Mouse (Mus musculus) left cerebral cortex, postnatal 10 days (tissue): ENCODE results near the gene Hist2h4. TPM values are rescaled to one million over a fixed set of nuclear protein-coding genes. Genes with fewer than 3 reads are reported as not detected.

Source experiments
- DNase-seq, 2 experiments: peaks; one replicate each; pipeline ENCODE4 v3.0.0; 2021 to 2022; ENCODE audit warnings: low spot score in 2 of 2, mixed read lengths in 1 of 2; ENCODE audit errors: extremely low spot score in 1 of 2
- intact Hi-C: fragments of 180-260 bp; cut with DNase I; formaldehyde crosslinking; loops from one replicate; pipeline ENCODE4 v1.15.1; 2025
- microRNA-seq: library from miRNA; unstranded; fragments of <30 nt; microRNA quantifications from one replicate; pipeline ENCODE4 v1.2.0, GENCODE M21; 2022
- total RNA-seq, 2 experiments: library from RNA; stranded (reverse); gene quantifications; 2 replicates each; pipeline ENCODE4 v1.2.3; 2021

Gene Hist2h4
- total RNA-seq, 2 experiments from 2014 or later, result 34.4 to 37.7 TPM

GRCm38 (mm10) chr3:96230910-96231757 is 32.0 kb downstream of the Hist2h4 start:
- intact Hi-C loops, result no loop called here
- no peak for DNase-seq

DNA sequence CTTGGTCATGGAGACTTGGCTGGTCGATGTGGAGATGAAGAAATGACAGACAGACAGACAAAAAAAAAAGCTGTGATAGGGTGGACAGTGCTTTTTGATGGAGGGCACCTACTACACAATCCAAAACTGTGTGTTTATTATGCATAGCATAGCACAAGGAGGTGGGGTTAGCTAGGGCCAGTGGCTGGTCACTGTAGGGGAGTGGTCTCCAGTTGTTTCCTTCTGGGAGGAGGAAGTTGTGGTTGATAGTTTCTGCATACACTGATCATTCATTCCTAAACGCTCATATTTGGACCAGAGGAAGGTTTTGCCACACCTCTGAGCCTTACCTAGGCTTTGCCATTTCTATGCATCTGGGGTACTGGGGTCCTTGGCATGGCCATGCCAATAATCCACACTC is 32.7 kb downstream of the Hist2h4 start:
- DNase-seq, result no peak
- intact Hi-C loops, result no loop called here

DNA sequence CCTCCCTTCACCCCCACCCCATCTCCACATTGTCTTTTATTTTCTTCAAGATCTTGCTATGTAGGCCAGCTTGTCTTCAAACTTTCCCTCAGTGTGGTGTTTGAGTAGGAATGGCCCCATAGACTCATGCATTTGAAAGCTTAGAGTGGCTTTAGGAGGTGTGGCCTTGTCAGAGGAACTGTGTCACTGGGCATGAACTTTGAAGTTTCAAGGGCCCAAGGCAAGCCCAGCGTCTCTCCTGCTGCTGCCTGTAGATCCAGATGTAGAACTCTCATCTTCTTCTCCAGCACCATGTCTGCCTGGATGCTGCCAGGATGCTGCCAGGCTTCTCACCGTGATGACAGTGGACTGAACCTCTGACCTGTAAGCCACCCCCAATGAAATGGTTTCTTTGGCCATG is 34.3 kb downstream of the Hist2h4 start:
- no peak for DNase-seq
- intact Hi-C loops, result loop anchor here (10.0 kb wide), 1 partner anchor 264 kb away; no protein-coding TSS in a partner anchor

GRCm38 (mm10) chr3:96226695-96227648 is 36.1 kb downstream of the Hist2h4 start:
- no peak for DNase-seq
- intact Hi-C loops, result loop anchor here (10.0 kb wide), 1 partner anchor 262 kb away; no protein-coding TSS in a partner anchor

- DNase-seq, result no peak
- intact Hi-C loops, result loop anchor here (10.0 kb wide), 1 partner anchor 261 kb away; no protein-coding TSS in a partner anchor
These were observed 37.7 kb downstream of the Hist2h4 start for GRCm38 (mm10) chr3:96225421-96225820.

DNA sequence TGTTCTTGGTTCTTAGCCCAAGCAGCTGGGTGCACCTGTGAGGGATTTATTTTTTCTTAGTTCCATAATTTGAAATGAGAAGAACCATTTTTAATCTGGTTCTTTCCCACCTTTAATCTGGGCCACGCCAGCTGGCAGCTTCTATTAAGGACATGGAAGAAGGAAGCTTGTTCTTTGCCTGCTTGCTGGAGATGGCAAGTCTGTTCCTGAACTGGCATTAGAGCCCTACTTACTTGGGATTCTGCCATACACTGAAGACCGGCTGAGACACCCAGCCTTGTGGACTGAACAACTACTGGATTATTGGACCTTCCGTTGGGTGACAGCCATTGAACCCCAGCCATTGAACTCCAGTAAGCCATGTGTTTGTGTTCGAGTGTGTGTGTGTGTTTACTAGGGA is 40.3 kb downstream of the Hist2h4 start:
- intact Hi-C loops, result loop anchor here (10.0 kb wide), 1 partner anchor 258 kb away; no protein-coding TSS in a partner anchor
- DNase-seq, result no peak

DNA sequence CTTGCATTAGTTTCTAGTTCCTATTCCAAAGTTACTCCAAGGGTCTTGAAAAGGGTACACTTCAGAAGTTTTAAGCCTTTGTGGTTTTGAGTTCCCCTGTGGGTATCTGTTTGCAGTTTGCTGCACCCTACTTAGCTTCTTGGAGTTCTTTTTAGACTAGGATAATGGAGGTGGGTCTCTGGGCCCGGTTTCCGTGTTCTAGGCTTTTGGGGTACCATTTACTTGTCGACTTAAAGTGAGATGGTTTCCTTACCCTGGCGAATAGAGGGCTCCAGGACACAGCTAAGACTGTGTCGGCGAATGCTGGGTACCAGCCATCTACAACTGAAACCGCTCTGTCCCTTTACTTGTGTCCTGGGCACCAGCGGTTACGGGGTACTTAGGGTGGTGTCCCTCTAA is 41.5 kb downstream of the Hist2h4 start:
- intact Hi-C loops, result loop anchor here (10.0 kb wide), 1 partner anchor 257 kb away; no protein-coding TSS in a partner anchor
- no peak for DNase-seq

DNA sequence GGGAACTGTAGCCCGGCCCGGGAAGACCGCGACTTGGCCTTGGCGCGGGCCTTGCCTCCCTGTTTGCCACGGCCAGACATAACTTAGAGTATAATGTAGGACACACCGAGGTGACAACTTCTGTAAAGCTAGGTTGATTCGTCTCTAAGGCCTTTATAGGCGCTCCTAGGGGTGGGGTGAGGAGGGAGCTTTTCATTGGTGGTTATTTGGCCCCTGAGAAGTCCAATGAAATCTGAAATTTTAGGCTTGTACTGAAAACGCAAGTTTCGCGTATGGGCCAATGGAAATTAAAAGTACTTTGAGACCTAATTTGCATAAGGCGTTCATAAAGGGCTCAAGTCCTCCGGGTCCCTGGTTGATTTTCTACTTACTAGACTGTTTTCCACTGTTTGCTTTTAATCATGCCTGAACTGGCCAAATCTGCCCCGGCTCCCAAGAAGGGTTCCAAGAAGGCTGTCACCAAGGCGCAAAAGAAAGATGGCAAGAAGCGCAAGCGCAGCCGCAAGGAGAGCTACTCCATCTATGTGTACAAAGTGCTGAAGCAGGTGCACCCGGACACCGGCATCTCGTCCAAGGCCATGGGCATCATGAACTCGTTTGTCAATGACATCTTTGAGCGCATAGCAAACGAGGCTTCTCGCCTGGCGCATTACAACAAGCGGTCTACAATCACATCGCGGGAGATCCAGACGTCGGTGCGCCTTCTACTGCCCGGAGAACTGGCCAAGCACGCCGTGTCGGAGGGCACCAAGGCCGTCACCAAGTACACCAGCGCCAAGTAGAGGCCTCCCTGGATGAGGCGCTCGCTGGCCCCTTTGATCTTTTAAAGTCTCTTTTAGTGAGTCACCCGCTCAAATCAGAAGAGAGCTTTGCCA is 42.1 kb downstream of the Hist2h4 start, which contains the start of the genes Hist2h2ac and Hist2h2be:
Gene Hist2h2ac (minus strand): TSS at position 116 of the 875 bp plus-strand sequence.
Gene Hist2h2be (plus strand): TSS at position 355 of the 875 bp plus-strand sequence.
- intact Hi-C loops, result loop anchor here (10.0 kb wide), 1 partner anchor 256 kb away; no protein-coding TSS in a partner anchor
- peak; percentile 83 to 89 for DNase-seq

DNA sequence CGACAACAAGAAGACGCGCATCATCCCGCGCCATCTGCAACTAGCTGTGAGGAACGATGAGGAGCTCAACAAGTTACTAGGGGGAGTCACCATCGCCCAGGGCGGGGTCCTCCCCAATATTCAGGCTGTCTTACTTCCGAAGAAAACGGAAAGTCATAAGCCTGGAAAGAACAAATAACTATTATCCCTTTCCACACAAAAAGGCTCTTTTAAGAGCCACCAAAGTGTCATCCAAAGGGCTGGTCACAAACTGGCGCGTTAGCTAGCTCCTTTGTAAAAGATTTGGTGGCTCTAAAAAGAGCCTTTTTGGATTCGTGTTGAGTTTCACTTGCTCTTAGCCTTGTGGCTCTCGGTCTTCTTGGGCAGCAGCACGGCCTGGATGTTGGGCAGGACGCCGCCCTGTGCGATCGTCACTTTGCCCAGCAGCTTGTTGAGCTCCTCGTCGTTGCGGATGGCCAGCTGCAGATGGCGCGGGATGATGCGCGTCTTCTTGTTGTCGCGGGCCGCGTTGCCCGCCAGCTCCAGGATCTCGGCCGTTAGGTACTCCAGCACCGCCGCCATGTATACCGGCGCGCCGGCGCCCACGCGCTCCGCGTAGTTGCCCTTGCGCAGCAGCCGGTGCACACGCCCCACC is 42.9 kb downstream of the Hist2h4 start:
- peak in 1 of 2 experiments; percentile 57 for DNase-seq
- intact Hi-C loops, result loop anchor here (10.0 kb wide), 1 partner anchor 255 kb away; no protein-coding TSS in a partner anchor

GRCm38 (mm10) chr3:96219661-96220130 is 43.4 kb downstream of the Hist2h4 start, which contains the start of the genes Bola1 and Hist2h2ab:
TSS of gene Bola1 (minus strand) at chr3:96219709.
TSS of gene Hist2h2ab (plus strand) at chr3:96219865.
- DNase-seq, result peak; percentile 74 to 89
- intact Hi-C loops, result loop anchor here (10.0 kb wide), 1 partner anchor 255 kb away; no protein-coding TSS in a partner anchor

DNA sequence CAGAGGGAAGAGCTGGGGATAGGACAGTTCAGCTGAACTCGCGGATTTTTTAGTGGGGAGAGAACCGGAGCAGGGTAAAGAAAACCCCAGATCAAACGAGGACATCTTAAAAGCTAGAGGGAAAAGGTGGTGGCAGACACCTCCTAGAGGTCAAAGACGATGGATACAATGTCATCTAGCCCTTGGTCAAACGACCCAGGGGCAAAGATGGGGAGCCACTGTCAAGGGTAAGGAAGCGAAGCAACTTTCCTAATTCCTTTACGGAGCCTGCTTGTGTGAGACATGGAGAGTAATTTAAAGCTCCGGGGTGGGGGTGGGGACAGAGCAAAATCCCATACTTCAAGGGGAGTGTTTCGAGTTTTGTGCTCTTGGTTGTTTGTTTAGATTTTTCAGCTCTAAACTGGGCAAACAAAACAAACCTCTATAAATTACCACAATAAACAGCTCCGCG is 43.9 kb downstream of the Hist2h4 start:
- intact Hi-C loops, result no loop called here
- DNase-seq, result no peak

Small RNA genes lying within 50 kb of the gene (microRNA-seq; reads per million reads assigned to microRNA genes)
- gene Gm44492, result not detected
- gene Gm47311, result not detected
- gene Gm47313, result not detected

Other genes starting within 250 kb of the Hist2h4 start
- gene Vps45, start 204.8 kb downstream of the Hist2h4 start, total RNA-seq, result 10 to 100 TPM; 41.2 to 46.4 TPM
- gene Otud7b, start 158.8 kb downstream of the Hist2h4 start, total RNA-seq, result 10 to 100 TPM; 13.4 to 17.6 TPM
- gene Mtmr11, start 101.3 kb downstream of the Hist2h4 start, total RNA-seq, result 1 to 10 TPM; 5.3 to 6.7 TPM
- gene Sf3b4, start 91.0 kb downstream of the Hist2h4 start, total RNA-seq, result 10 to 100 TPM; 45.5 to 47.2 TPM
- 100 to 1,000 TPM; 404 to 435 TPM for gene Sv2a, start 82.2 kb downstream of the Hist2h4 start, total RNA-seq
- gene Bola1, start 43.6 kb downstream of the Hist2h4 start, total RNA-seq, result 10 to 100 TPM; 19.3 to 22.2 TPM
- gene Hist2h2ab, start 43.4 kb downstream of the Hist2h4 start, total RNA-seq, result 10 to 100 TPM; 13.8 to 16.7 TPM
- 10 to 100 TPM; 34.2 to 37.9 TPM for gene Hist2h2ac, start 42.4 kb downstream of the Hist2h4 start, total RNA-seq
- 1 to 10 TPM; 2.9 to 3.0 TPM for gene Hist2h2be, start 42.2 kb downstream of the Hist2h4 start, total RNA-seq
- gene Hist2h3c2, start 24.2 kb downstream of the Hist2h4 start, total RNA-seq, result 10 to 100 TPM; 10.2 to 10.9 TPM
- 100 to 1,000 TPM; 281 to 297 TPM for gene Hist2h2aa2, start 23.0 kb downstream of the Hist2h4 start, total RNA-seq
- 1 to 10 TPM; 2.8 to 6.5 TPM for gene Hist2h2aa1, start 17.8 kb downstream of the Hist2h4 start, total RNA-seq
- gene Hist2h3c1, start 16.6 kb downstream of the Hist2h4 start, total RNA-seq, result not detected
- gene Hist2h3b, start 5.3 kb upstream of the Hist2h4 start, total RNA-seq, result 100 to 1,000 TPM; 116 to 121 TPM
- 100 to 1,000 TPM; 161 to 194 TPM for gene Hist2h2bb, start 6.4 kb upstream of the Hist2h4 start, total RNA-seq
- gene Fcgr1, start 30.7 kb upstream of the Hist2h4 start, total RNA-seq, result 1 to 10 TPM; 1.9 to 3.4 TPM
- gene BC107364, start 189.0 kb upstream of the Hist2h4 start, total RNA-seq, result not detected